Mouse (Mus musculus): ENCODE measurements around the gene Shisal2a. TPM values are rescaled to one million over a fixed set of nuclear protein-coding genes. Genes with fewer than 3 reads are reported as not detected.

Gene Shisal2a
- not detected for polyA plus RNA-seq (2017; shearing (Covaris generic))

GRCm38 (mm10) chr4:108383183-108383714, at the start of gene Shisal2a:
Gene Shisal2a, minus strand, starts transcription at chr4:108383349.

GRCm38 (mm10) chr4:108406861-108407401, 23.8 kb upstream of the Shisal2a start, which contains the start of gene Gpx7:
Gene Gpx7, minus strand, starts transcription at chr4:108406961.

GRCm38 (mm10) chr4:108327730-108328484, 55.2 kb downstream of the Shisal2a start, which contains the start of gene Coa7:
Gene Coa7, plus strand, starts transcription at chr4:108328140.

Other genes with a start within 250 kb of the Shisal2a start
- 269 TPM for gene Scp2, start 238.4 kb downstream of the Shisal2a start, polyA plus RNA-seq (2017; shearing (Covaris generic))
- 2.4 TPM for gene Echdc2, start 217.9 kb downstream of the Shisal2a start, polyA plus RNA-seq (2017; shearing (Covaris generic))
- not detected for gene Zyg11a, start 165.3 kb downstream of the Shisal2a start, polyA plus RNA-seq (2017; shearing (Covaris generic))
- gene Zyg11b, start 82.3 kb downstream of the Shisal2a start, polyA plus RNA-seq (2017; shearing (Covaris generic)): 21.8 TPM
- 22.0 TPM for gene Coa7, start 55.2 kb downstream of the Shisal2a start, polyA plus RNA-seq (2017; shearing (Covaris generic))
- gene Gpx7, start 23.6 kb upstream of the Shisal2a start, polyA plus RNA-seq (2017; shearing (Covaris generic)): 3.9 TPM
- 105 TPM for gene Tut4, start 76.1 kb upstream of the Shisal2a start, polyA plus RNA-seq (2017; shearing (Covaris generic))
- 56.8 TPM for gene Prpf38a, start 196.0 kb upstream of the Shisal2a start, polyA plus RNA-seq (2017; shearing (Covaris generic))
- 2.0 TPM for gene Orc1, start 196.1 kb upstream of the Shisal2a start, polyA plus RNA-seq (2017; shearing (Covaris generic))
- 93.0 TPM for gene Cc2d1b, start 236.6 kb upstream of the Shisal2a start, polyA plus RNA-seq (2017; shearing (Covaris generic))

All from CD4-positive, CD25-positive, alpha-beta regulatory T cell (primary cell).